Mouse (Mus musculus): ENCODE measurements around the gene Exoc8.

The Exoc8 gene

DNA sequence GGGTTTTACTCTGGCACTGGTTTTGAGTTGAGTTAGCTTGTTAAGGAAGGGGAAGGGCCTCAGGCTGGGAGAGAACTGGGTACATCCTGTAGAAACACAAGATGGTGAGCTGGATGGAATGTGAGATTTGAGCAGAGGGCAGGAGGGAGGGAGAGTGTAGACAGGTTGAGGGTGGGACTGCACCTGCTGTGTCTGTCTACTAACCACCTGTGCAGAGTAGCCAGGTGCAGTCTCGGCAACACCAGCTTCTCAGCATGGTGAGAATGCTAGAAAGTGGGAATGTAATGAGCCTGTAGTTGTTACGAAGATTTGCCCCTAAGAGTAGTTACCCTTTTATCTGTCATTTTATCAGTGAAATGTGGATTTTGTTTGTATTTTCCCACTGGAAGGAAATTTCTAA, 8.0 kb upstream of the Exoc8 start:
- no peak for DNase-seq

DNA sequence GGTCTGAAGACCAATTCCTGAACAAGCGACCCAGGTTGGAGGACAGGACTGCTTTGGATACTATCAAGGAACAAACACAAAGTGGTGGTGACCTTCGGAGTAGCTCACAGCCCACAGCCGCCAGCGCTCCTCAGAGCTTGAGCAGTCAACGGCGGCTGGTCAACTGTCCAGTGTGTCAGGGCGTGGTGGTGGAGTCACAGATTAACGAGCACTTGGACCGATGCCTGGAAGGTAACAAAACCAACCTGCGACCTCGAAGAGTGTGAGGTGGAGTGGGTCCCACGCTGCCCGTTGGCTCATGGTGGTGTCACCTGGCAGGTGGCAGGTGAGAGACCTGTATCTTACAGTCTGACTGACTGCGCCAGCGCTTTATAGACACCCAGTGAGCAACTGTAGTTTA, 5.7 kb upstream of the Exoc8 start:
- DNase-seq: peak; percentile 69

DNA sequence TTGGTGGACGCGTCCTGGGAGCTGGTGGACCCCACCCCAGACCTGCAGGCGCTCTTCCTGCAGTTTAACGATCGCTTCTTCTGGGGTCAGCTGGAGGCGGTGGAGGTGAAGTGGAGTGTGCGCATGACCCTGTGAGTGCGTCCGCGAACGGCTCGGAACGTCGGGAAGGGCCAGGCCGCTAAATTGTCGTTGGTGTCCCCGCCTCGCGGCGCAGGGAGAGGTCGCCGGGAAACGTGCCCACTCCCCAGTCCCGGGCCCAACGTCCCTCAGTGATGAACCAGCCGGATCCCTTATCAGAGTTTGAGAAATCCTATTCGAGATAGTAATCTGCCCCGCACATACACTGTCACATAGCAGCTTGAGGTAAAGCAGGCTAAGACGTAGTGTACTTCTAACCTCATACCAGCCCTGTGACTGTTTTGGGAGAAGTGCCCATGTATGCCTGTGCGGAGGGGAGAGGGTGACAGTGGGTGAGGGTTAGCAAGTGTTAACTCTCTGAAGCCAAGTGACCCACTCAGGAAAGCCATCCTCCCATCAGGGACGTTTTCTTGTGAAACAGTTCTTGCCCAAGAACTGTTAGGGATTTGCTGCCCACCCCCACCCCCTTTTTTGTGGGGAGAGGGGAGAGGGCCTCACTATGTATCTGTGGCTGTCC, 873 bp upstream of the Exoc8 start:
- DNase-seq: peak; percentile 43

DNA sequence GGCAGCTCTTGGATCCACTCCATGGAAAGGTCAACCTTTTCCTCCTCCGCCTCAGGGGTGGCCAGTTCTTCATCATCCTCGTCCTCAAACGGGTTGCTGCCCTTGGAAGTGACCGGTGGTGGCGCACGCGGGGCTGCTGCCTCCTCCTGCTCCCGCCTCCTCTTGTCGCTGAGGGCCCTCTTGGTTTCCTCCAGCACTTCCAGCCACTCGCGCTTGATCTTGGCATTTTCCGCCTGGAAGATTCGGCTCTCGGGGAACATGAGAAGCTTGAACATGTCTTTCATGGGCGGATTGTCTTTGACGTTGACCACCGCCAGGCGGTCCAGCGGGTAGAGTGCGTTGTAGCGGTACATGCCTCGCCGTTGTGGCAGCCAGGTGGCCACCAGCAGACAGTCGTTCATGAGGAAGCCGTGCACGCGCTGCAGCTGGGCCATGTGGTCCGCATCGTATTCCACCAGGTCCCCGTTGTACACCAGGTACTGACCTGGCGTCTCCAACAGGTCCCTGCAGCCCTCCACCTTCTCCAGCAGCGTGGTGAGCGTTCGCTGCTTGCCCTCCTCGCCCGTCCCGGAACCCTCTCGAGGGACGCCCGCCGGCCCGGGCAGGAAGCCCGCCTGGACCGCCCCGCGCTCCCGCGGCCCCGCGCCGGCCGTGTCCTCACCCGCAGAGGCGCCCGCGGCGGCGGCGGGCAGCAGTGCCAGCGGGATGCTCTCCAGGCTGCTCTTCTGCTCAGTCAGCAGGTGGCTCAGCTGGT, 696 bp downstream of the Exoc8 start:
- DNase-seq: peak; percentile 89

DNA sequence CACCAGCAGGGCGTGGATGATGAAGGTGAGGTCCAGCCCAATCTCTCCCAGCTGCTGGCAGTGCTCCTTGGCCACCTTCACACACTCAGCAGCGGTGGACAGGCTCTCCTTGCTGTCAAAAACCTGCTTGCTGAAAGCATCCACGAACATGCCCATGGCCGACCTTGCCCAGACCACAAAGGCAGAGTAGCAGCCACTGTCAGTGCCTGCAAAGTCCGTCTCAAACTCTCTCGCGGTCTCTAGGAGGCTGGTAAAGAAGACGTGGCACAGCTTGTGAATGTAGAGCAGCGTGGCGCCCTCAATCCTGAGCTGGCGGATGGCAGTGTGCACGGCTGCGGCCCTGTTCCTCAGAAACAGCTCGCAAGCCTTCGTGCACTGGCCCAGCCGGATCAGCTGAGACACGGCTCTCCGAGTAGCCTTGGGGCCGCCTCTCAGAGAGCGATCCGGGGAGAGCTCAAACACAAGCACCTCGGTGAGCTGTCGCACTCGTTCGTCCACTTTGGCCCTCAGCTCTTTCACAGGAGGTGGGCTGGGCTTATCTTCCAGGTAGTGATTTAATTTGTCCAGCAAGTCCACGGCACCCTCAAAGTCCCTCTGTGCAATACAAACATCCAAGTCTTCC, 1.4 kb downstream of the Exoc8 start:
- DNase-seq: no peak

DNA sequence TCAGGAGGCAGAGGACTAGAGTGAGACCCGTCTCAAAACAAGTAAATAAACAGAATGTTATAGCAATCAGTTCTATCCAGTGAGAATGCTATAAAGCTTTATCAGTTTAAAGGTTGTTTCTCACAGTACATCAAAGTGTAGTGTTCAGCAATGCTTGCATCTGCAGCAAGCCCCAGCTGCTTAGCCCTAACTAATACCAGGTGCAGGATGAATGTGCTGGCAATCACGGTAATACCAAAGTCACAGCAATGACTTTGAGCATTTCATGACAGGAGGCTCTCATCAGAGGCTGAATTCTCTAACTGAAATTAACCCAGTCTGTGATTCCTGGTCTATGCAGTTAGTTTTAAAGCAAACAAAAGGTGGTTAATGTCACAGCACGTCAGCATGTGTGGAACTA, 4.9 kb downstream of the Exoc8 start:
- no peak for DNase-seq

DNA sequence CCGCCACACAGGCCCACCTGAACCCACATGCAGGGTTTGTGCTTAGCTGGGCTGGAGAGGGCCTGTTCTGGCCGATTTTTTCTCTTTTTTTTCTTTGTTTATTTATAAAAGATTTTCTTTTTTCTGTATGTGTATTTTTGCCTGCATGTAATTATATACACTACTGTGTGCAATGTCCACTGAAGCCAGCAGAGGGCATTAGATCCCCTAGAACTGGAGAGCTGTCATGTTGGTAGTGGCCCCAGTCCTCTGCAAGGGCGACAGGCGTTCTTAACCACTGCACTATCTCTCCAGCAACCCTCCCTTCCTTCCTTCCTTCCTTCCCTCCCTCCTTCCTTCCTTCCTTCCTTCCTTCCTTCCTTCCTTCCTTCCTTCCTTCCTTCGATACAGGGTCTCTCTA, 9.1 kb downstream of the Exoc8 start:
- DNase-seq: no peak

DNA sequence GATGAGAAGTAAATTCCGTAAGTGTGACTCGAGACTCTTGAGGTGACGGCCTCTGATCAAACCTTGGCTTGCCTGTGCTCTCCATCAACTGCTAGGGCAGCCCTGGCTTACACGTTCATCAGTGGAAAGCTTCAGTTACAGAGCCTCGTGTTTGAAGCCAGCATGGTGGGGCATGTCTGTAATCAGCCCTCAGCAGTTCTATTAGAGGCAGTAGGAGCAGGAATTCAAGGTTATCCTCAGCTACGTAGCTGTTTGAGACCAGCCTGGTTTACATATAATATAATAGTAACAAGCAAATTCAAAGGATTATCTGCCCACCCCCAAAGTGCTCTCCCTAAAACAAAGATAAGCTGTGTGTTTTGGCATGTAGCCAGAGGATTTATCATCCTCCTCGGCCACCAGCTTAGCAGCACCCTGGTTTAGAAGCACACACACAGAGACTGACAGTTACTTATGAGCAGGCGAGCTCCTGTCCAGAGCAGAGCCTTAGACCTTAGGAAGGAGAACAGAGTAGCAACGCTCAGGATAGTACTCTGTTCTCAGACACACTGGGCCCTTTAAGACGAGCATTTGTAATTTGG, 18.5 kb downstream of the Exoc8 start:
- DNase-seq: no peak

DNA sequence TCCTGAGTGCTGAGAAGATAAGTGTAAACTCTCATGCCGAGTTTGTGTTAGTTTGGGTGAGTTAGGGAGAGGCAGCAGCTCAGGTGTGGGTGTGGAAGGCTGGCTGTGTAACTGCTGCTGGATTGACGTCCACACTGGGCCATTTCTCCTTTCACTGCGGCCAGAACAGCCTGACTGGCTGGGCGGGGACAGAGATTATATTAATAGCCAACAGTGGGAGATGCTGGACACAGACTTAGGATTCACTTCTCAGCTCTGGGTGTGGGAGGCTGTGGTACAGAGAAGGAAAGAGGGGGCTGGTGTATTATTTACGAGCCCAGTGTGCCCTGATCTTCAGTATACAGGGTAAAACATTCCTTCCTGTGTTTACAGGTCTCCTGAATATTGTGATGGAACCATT, 19.4 kb downstream of the Exoc8 start:
- DNase-seq: no peak

DNA sequence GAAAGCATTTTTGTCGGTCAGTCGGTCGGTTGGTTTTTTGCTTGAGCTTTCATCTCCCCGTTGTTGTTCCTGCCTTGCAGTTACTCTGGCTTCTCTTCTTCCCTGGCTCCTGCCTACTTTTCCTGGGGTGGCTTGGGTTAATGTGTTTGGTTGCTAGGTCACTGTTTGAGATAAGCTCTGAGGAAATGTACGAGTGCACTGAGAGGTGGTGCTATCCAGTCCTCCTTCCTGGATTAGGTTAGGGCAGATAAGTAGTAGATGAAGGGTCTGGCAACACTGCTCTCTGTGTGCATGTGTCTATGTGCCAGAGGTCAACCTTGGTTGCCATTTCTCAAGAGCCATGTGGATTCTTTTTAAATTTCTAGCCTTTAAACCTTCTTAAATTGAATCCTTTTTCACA, 24.8 kb downstream of the Exoc8 start:
- no peak for DNase-seq

DNA sequence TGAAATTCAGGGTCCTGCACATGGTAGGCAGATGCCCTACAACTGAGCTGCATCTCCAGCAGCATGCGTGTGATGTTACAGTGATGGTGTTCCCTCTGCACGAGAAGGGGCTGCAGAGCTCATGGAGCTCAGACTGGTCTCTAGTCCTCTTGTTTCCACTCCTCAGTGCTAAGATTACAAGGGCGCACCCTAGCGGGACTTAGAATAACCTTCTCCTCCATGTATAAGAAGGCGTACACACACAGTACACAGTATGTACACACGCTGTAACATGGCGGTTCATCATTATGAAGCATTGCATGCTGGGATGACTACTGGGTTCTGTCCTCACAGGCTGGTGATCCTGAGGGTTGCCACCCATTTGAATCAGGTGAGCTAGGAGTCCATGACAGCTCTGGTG, 25.4 kb downstream of the Exoc8 start:
- DNase-seq: no peak

DNA sequence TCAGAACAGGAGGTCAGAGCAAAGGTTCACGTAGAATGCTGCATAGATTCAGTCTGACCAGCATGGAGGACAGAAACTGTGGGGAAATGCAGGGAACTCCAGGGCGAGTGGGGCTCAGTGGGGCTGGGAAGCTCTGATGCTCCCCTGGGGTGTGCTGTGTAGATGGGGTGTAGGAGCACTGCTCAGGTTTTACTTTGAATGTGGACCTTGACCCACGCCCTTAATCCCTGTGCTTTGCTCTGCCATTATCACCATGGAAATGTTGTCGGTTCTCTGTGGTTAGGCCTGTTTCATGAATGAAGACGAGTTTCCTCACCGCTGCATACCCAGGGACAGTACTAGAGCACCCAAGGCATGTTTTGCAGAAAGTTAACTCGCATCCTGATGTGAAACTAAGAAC, 26.0 kb downstream of the Exoc8 start:
- DNase-seq: no peak

DNA sequence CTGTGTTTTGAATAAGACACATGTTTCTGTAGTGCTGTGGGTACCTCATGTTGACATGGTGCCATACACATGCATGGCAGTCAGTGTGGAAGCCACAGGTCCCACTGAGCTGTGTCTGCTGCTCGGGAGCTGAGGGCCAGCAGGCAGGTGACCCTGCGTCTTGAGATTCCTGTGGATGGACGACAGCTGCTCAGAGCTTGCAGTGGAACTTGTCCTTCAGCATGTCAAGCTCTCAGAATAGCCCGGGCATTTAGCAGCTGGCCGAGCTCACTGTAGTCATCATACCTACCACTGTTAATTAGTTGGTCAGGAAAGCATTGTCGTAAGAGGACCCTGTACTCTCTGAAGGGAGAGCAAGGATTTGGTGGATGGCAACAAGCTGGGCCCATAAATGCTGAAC, 27.8 kb downstream of the Exoc8 start:
- DNase-seq: no peak

DNA sequence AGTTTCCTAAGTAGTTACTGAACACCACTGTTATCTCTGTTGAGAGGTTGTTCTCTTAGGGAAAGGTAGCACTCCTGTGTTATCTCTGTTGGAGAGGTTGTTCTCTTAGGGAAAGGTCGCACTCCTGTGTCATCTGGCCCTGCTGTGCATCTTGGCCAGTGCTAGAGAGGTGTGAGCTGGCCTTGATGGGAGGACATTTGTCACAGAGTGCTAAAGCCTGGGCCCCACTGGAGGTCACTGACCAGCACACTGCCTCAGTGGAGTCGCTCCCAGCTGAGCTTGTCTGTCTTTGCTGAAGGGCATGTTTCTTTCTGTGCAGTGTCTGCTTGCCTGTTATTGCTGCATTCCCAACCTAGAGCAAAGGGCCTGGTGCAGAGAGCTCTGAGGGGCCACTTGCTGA, 30.4 kb downstream of the Exoc8 start:
- no peak for DNase-seq

DNA sequence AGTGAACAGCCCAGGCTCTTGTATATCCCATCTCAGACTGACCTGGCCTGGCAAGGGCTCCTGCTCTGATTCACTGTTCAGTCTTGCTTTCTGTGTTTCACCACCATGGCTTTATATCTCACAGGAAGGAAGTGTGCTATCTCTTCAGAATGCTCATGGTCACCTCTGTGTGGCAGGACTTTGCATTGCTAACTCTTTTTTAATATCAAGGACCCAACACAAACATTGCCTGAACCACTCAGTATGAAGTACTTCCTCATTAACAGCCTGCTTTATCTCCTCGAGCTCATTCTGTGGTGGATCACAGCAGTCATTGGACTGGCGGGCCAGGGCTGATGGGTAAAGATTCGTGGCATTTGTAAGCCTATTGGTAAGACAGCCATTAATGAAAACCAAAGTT, 30.8 kb downstream of the Exoc8 start:
- no peak for DNase-seq

DNA sequence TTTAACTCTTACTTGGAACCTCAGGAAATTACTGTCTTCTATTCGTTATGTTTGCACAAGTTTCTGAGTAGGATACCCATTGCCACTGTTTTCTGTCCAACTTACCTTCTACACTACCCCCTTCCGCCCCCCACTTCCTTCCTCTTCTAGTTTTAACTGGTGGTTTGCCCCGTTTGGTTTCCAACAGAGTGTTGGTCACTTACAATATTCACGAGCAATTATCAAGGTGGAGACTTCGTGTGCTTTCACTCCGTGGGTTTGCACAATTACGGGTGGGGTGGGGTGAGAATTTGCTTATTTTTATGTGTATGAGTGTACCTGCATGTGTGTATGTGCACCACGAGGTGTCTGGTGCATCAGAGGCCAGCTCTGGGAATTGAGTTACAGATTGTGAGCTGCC, 33.8 kb downstream of the Exoc8 start:
- no peak for DNase-seq

DNA sequence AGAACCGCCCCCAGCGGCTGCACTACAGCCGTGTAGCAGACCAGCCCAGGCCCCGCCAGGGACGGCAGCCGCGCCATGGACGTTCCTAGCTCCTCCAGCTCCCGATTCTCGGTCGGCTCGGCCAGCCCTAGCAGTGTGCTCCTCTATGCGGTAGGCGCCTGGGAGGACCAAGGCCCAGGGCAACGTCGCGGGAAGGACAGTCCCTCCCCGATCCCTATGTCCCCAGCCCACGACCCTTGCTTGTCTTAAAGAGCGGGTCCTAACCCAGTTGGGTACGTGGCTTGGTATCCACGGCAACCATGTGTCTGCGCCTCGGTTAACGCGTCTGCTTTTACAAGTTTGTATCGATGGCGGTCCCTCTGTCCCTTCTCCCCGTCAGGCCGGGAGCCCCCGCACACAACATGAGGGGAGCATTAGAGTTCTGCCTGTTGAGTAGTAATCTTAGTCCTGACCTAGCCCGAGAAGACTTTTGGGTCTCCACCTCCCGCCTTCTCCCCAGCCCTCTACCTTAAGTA, 34.3 kb downstream of the Exoc8 start:
- no peak for DNase-seq

DNA sequence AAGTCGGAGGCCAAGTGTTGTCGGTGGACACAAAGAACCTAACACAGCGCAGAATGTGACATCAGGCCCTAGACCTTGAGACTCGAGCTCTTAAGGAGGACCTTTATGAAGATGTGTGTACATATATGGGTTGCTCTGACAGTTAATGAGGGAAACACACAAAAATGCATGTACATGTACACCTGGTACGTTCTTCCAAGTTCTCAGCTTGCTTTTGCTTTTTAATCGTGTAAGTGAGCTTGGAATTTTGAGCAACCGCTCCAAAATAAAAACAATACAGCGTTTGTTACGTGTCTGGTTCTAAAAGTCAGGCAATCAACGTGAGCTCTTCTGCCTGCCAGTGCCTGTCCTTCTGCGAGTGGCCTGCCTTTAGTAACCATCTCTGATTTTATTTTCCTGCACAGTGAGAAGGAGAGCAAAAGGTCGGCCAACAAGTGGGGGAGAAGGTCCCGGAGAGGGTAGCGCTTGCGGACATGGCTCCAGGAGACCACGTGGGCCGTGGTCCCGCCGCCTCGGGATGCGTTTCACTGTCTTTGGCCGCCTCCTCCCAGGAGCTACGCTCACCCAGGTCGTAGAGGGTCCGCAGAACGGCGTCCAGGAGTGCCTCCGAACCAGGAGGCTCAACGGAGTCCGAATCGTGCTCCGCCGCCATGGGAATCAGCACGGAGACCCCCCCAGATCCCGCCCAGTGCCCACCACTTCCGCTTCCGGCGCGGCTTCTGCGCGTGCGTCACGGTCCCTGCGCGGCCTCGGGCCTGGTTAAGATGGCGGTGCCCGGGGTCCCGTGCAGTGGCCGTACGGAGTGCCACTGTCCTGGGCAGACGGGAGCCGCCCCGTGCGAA, 35.0 kb downstream of the Exoc8 start, which contains the start of the genes Gnpat and 2810004N23Rik:
Gene Gnpat (plus strand): TSS at position 713 of the 842 bp plus-strand sequence.
Gene 2810004N23Rik (minus strand): TSS at position 800 of the 842 bp plus-strand sequence.
- DNase-seq: peak; percentile 96

DNA sequence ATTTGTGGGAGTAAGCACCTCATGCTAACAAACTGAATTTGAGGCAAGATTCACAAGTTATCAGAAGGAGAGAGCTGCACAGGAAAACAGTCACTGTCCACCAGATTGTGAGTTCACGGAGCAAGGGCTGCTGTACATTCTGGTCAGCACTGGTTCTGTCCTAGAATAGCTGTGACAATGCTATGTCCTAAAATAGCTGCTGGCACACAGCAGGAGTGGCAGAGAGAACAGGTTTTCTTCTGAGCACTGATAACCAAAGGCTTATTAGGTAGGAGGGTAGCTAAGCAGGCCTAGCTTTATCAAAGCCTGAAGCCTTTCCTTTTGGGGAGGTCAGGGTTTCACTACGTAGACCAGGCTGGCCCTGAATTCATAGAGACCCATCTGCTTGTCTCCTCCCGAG, 37.3 kb downstream of the Exoc8 start:
- no peak for DNase-seq

DNA sequence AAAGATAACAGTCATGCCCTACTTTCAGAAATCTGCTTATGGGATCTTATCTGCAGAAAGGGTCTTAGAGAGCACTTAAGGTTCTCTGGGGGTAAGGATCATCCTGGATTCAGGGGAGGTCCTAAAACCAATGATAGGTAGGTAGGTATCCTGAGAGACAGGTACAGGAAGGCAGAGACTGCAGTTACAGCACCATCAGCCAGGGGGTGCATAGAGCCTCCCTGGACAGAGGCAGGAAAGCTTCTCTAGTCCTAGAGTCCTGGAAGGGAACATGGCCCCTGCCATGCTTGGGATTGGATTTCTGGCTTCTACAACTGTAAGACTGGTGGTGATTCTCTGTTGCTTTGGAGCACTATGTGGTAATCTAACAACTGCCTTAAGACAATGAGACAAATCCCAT, 38.0 kb downstream of the Exoc8 start:
- DNase-seq: peak; percentile 42

DNA sequence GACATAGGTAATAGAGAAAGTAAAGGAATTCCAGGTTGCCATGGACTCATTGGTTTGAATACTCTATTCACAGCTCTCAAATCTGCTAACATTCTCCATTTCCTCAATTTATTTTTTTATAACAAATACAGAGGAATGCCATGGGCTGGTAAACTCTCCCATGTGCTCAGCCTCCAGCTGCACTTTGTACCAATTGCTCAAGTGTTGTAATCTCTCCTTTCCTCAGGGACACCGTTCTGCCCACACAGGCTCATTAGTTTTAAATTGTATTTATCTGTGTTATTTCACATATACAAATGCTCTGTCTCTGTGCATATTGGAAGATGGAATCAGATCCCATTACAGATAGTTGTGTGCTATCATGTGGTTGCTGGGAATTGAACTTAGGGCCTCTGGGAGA, 44.0 kb downstream of the Exoc8 start:
- no peak for DNase-seq

DNA sequence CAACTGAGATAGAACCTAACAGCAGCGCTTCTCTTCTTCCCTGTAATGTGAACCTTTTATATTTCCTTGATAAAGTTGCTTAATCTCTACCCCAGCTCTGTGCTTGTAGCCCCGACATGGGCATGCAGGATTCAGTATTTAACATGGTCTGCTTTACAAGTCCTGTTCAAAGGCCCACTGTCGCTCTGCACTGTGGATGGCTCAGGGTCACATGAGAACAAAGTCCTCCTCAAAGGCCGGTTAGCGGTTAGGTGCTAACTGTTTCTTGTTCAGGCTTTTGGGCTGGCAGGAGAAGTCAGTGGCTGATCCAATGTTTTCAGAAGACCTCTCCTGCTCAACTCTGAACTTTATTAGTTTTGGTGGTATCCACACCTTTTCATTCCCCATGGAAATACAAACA, 51.9 kb downstream of the Exoc8 start:
- DNase-seq: no peak

DNA sequence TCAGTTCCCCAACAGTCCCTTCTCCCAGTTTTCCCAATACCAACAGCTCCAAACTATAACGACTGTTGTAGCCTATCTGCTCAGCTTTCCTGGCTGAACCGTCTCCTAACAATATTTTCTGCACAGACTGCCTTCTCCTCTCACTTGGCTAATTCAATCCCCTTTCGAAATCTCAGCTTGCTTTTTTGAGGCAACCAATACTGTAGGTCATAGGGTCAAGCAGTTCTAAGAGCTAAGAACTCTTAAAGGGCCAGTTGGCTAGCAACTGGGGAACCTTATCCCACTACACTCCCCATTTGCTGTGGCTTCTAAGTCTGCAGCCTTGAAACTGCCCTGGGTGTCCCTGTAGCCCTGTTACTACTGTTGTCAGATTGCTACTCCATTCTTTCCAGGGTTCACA, 52.4 kb downstream of the Exoc8 start:
- DNase-seq: no peak
